ENCODE assay signal across 7 mouse cellular contexts in the genomic region with DNA sequence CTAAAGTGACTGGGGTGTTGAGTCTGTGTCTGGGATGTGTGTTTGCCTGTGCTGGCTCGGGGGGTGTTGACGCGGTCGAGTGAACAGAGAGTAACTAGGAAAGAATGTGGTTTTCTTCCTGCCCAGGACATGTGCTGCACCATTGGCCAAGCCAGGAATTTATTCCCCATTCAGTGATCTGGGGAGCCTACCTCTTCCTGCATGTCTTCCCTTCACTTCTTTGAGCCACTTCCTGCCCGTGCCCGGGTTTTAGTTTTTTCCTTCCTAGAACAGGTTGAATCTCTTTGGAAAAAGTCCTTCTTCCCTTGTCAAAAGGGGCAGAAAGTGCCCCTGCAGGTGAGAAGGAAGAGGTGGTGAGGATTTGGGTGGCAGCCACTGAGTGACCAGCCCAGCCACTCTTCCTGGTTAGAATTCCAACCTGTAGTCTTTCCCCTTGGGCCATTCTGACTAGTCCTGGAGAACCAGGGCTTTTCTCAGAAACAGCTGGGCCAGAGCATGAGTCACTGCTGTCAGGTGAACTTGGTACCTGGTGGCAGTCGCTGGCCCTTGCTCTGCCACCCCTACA. TPM values are rescaled to one million over a fixed set of nuclear protein-coding genes. Genes with fewer than 3 reads are reported as not detected.
DNase-seq lines count a peak whose midpoint lies in the region; ATAC-seq and TF ChIP-seq lines count a peak whose summit lies in the region.

No protein-coding gene starts in this region.

- peaks cover 56% of the 10 kb centered on the region for H3K4me1 ChIP-seq in E14TG2a.4 (replicated peaks; ENCODE audit: low read depth, low read length)
- peaks cover 12% of the 10 kb centered on the region for H3K4me1 ChIP-seq in heart, postnatal 0 days (ENCODE audit: control insufficient read depth, insufficient read depth)
- H3K4me1 ChIP-seq in limb, embryonic 13.5 days, result peaks cover 27% of the 10 kb centered on the region
- no peaks in the 10 kb centered on the region; the same call in 1 of the 2 replicates for H3K4me1 ChIP-seq in stomach, postnatal 0 days (replicated peaks; ENCODE audit: control insufficient read depth, insufficient read depth)

- CTCF ChIA-PET in Patski (lab: Charles Lee), result no interaction called here

- H3K9ac ChIP-seq in heart, postnatal 0 days (replicated peaks; ENCODE audit: low read depth, low read length), result peak overlapping the region; percentile 81
- H3K9ac ChIP-seq in limb, embryonic 13.5 days, result peak overlapping the region; percentile 79
- H3K9ac ChIP-seq in stomach, postnatal 0 days (ENCODE audit: low read length), result peak overlapping the region; percentile 89

- DNase-seq in Patski (ENCODE audit: low read depth, low spot score), result no peak
- peak; percentile 47 for DNase-seq in heart, postnatal 0 days (ENCODE audit: low spot score)
- DNase-seq in stomach, postnatal 0 days (ENCODE audit: low spot score), result peak; percentile 74
- DNase-seq in cerebellum, adult 8-10 months, result no peak
- DNase-seq in embryo, embryonic 11 days, result no peak

- no peak for TF ChIP-seq CTCF in E14TG2a.4 (conservative IDR thresholded peaks at IDR 0.05; ENCODE audit: low read length)
- TF ChIP-seq CTCF in Patski (IDR thresholded peaks at IDR 0.05), result no peak
- no peak for TF ChIP-seq CTCF in heart, postnatal 0 days (IDR thresholded peaks at IDR 0.05; ENCODE audit: low read depth)
- no peak; the same call in 1 of the 2 replicates for TF ChIP-seq CTCF in stomach, postnatal 0 days (IDR thresholded peaks at IDR 0.05; ENCODE audit: low read depth)

- H3K36me3 ChIP-seq in E14TG2a.4 (ENCODE audit: insufficient read depth, low read length), result peaks cover 57% of the 10 kb centered on the region
- peaks cover 14% of the 10 kb centered on the region for H3K36me3 ChIP-seq in heart, postnatal 0 days (replicated peaks; ENCODE audit: control insufficient read depth, insufficient read depth, low read length)
- peaks cover 27% of the 10 kb centered on the region for H3K36me3 ChIP-seq in limb, embryonic 13.5 days
- H3K36me3 ChIP-seq in stomach, postnatal 0 days (ENCODE audit: control insufficient read depth, insufficient read depth, low read length), result peaks cover 1% of the 10 kb centered on the region; the same call in 1 of the 2 replicates

- in situ Hi-C loops in Patski (cut with MboI; ENCODE audit: low pct_unique_long_range_greater_than_20kb), result no loop called here

- no peak for TF ChIP-seq EP300 in heart, postnatal 0 days (IDR thresholded peaks at IDR 0.05; ENCODE audit: low read depth)
- no peak for TF ChIP-seq EP300 in stomach, postnatal 0 days (optimal IDR thresholded peaks at IDR 0.05)

- H3K4me3 ChIP-seq in E14TG2a.4 (replicated peaks; ENCODE audit: low read length), result peak overlapping the region; percentile 98
- peak overlapping the region; percentile 73 for H3K4me3 ChIP-seq in heart, postnatal 0 days (ENCODE audit: low read depth, low read length)
- peak overlapping the region; percentile 63 for H3K4me3 ChIP-seq in limb, embryonic 13.5 days
- peak overlapping the region; percentile 87 for H3K4me3 ChIP-seq in stomach, postnatal 0 days (ENCODE audit: low read depth, low read length)

- ATAC-seq in Patski, result peak; percentile 7
- ATAC-seq in heart, postnatal 0 days (ENCODE audit: insufficient read depth, low read depth), result no peak
- no peak for ATAC-seq in limb, embryonic 13.5 days (ENCODE audit: low FRiP score, low read depth)
- ATAC-seq in stomach, postnatal 0 days (ENCODE audit: low FRiP score, low TSS enrichment), result peak; percentile 2; the same call in 1 of the 2 replicates

- WGBS in heart, postnatal 0 days, result 15% methylated on average over 7 of the region's 7 CpGs
- 54% methylated on average over 7 of the region's 7 CpGs for WGBS in limb, embryonic 13.5 days
- 24% methylated on average over 7 of the region's 7 CpGs for whole genome bisulfite sequencing in stomach, postnatal 0 days

- H3K4me2 ChIP-seq in heart, postnatal 0 days (ENCODE audit: low read depth, low read length), result peak overlapping the region; percentile 88
- peak overlapping the region; percentile 95 for H3K4me2 ChIP-seq in limb, embryonic 13.5 days (replicated peaks)
- H3K4me2 ChIP-seq in stomach, postnatal 0 days (replicated peaks; ENCODE audit: low read depth), result peak overlapping the region; percentile 95

- peak overlapping the region; percentile 95 for H3K27ac ChIP-seq in heart, postnatal 0 days (ENCODE audit: low read depth)
- no peak overlapping the region for H3K27ac ChIP-seq in limb, embryonic 13.5 days
- H3K27ac ChIP-seq in stomach, postnatal 0 days (replicated peaks), result peak overlapping the region; percentile 97

- no peaks in the 10 kb centered on the region for H3K9me3 ChIP-seq in E14TG2a.4 (ENCODE audit: low read length)
- no peaks in the 10 kb centered on the region for H3K9me3 ChIP-seq in heart, postnatal 0 days (replicated peaks; ENCODE audit: control insufficient read depth, low read length)
- H3K9me3 ChIP-seq in limb, embryonic 13.5 days, result no peaks in the 10 kb centered on the region
- H3K9me3 ChIP-seq in stomach, postnatal 0 days (ENCODE audit: control insufficient read depth, low read length), result no peaks in the 10 kb centered on the region

- H3K27me3 ChIP-seq in E14TG2a.4 (ENCODE audit: insufficient read depth, low read length) (no peaks in the 10 kb centered on the region), Patski (no peaks in the 10 kb centered on the region)
- no peaks in the 10 kb centered on the region for H3K27me3 ChIP-seq in heart, postnatal 0 days (ENCODE audit: control insufficient read depth, insufficient read depth, low read length)
- H3K27me3 ChIP-seq in limb, embryonic 13.5 days, result no peaks in the 10 kb centered on the region
- no peaks in the 10 kb centered on the region for H3K27me3 ChIP-seq in stomach, postnatal 0 days (ENCODE audit: control insufficient read depth, insufficient read depth, low read length)

- POLR2A ChIA-PET in Patski (lab: Charles Lee), result interaction anchor here (0.8 to 4.2 kb wide), 6 partner anchors 10 to 69 kb away, joined by 3 to 24 read pairs (median 4); partner anchors contain the start of genes Fkbp8, Kxd1, Ssbp4 and Uba52

RNA-seq across cellular contexts. Expression of gene Ell, which starts 1.3 kb away (rescaled TPM):
- 26.1 TPM for polyA plus RNA-seq in Patski (2021)
- total RNA-seq in heart, postnatal 0 days (2014; rRNA removed; ENCODE audit: low replicate concordance), result 7.3 and 13.9 TPM in 2 replicates
- polyA plus RNA-seq in heart, postnatal 0 days (2015; fragmentation: Nextera tagmentation; extraction: Ambion mirVana), result 7.9 and 9.1 TPM in 2 replicates
- polyA plus RNA-seq in limb, embryonic 13.5 days (2015; fragmentation: Nextera tagmentation; extraction: Ambion mirVana), result 20.9 and 21.4 TPM in 2 replicates
- polyA plus RNA-seq in stomach, postnatal 0 days (2015; fragmentation: Nextera tagmentation; extraction: Ambion mirVana), result 11.1 and 13.5 TPM in 2 replicates

RNA-seq across cellular contexts. Expression of gene Kxd1, which starts 12.8 kb away (rescaled TPM):
- 81.4 TPM for polyA plus RNA-seq in Patski (2021)
- 110 and 120 TPM in 2 replicates for total RNA-seq in heart, postnatal 0 days (2014; rRNA removed; ENCODE audit: low replicate concordance)
- 93.5 and 96.7 TPM in 2 replicates for polyA plus RNA-seq in heart, postnatal 0 days (2015; fragmentation: Nextera tagmentation; extraction: Ambion mirVana)
- 49.3 and 53.4 TPM in 2 replicates for polyA plus RNA-seq in limb, embryonic 13.5 days (2015; fragmentation: Nextera tagmentation; extraction: Ambion mirVana)
- polyA plus RNA-seq in stomach, postnatal 0 days (2015; fragmentation: Nextera tagmentation; extraction: Ambion mirVana), result 47.1 and 54.6 TPM in 2 replicates

RNA-seq across cellular contexts. Expression of gene Fkbp8, which starts 13.1 kb away (rescaled TPM):
- 278 TPM for polyA plus RNA-seq in Patski (2021)
- 422 and 440 TPM in 2 replicates for total RNA-seq in heart, postnatal 0 days (2014; rRNA removed; ENCODE audit: low replicate concordance)
- polyA plus RNA-seq in heart, postnatal 0 days (2015; fragmentation: Nextera tagmentation; extraction: Ambion mirVana), result 195 and 200 TPM in 2 replicates
- 284 and 290 TPM in 2 replicates for polyA plus RNA-seq in limb, embryonic 13.5 days (2015; fragmentation: Nextera tagmentation; extraction: Ambion mirVana)
- polyA plus RNA-seq in stomach, postnatal 0 days (2015; fragmentation: Nextera tagmentation; extraction: Ambion mirVana), result 179 and 188 TPM in 2 replicates

RNA-seq across cellular contexts. Expression of gene Uba52, which starts 30.0 kb away (rescaled TPM):
- polyA plus RNA-seq in Patski (2021), result 662 TPM
- 887 and 1,064 TPM in 2 replicates for total RNA-seq in heart, postnatal 0 days (2014; rRNA removed; ENCODE audit: low replicate concordance)
- polyA plus RNA-seq in heart, postnatal 0 days (2015; fragmentation: Nextera tagmentation; extraction: Ambion mirVana), result 1,011 and 1,075 TPM in 2 replicates
- polyA plus RNA-seq in limb, embryonic 13.5 days (2015; fragmentation: Nextera tagmentation; extraction: Ambion mirVana), result 856 and 861 TPM in 2 replicates
- 951 and 966 TPM in 2 replicates for polyA plus RNA-seq in stomach, postnatal 0 days (2015; fragmentation: Nextera tagmentation; extraction: Ambion mirVana)

RNA-seq across cellular contexts. Expression of gene Rex1bd, which starts 34.0 kb away (rescaled TPM):
- polyA plus RNA-seq in Patski (2021), result 93.9 TPM
- total RNA-seq in heart, postnatal 0 days (2014; rRNA removed; ENCODE audit: low replicate concordance), result 121 and 145 TPM in 2 replicates
- polyA plus RNA-seq in heart, postnatal 0 days (2015; fragmentation: Nextera tagmentation; extraction: Ambion mirVana), result 139 and 146 TPM in 2 replicates
- polyA plus RNA-seq in limb, embryonic 13.5 days (2015; fragmentation: Nextera tagmentation; extraction: Ambion mirVana), result 139 and 148 TPM in 2 replicates
- polyA plus RNA-seq in stomach, postnatal 0 days (2015; fragmentation: Nextera tagmentation; extraction: Ambion mirVana), result 119 and 122 TPM in 2 replicates

Comparison
In these comparisons a context has a peak if more than half of its experiments do, and no peak if none do; other contexts are left out.
1. ATAC-seq: peak in Patski (single experiment) and stomach, postnatal 0 days (single experiment); none in heart, postnatal 0 days (single experiment) and limb, embryonic 13.5 days (single experiment).
2. DNase-seq: peak in heart, postnatal 0 days (single experiment) and stomach, postnatal 0 days (single experiment); none in Patski (single experiment), cerebellum, adult 8-10 months (single experiment) and embryo, embryonic 11 days (single experiment).
3. Peak in every context shown above with its lines, with median percentiles within 50 percentile points of each other: H3K4me3 ChIP-seq, H3K4me2 ChIP-seq and H3K9ac ChIP-seq.